Mouse (Mus musculus) midbrain, embryonic 11.5 days (tissue): Measurements from ENCODE around the gene Gjc3. TPM values are rescaled to one million over a fixed set of nuclear protein-coding genes. Genes with fewer than 3 reads are reported as not detected.

ENCODE experiments used
- ATAC-seq: fragments of 200-750 bp; cut with Nextera tagmentation; 2 replicates; pipeline ENCODE4 v1.8.0; 2017; ENCODE audit warnings: moderate TSS enrichment, moderate library complexity; ENCODE audit not compliant: low FRiP score
- DNase-seq: peaks from one replicate; pipeline ENCODE4 v3.0.0; 2015; ENCODE audit warnings: low spot score; ENCODE audit errors: missing footprints
- H3K27ac ChIP-seq: fragments of 300-500 bp; sonication (generic); 2 replicates; pipeline ENCODE4 v1.5.1; 2014; ENCODE audit warnings: low read depth, low read length
- H3K27me3 ChIP-seq: fragments of 300-500 bp; sonication (generic); 2 replicates; pipeline ENCODE4 v1.6.1; 2014; ENCODE audit warnings: mild to moderate bottlenecking, low read length, moderate library complexity, mixed read lengths; ENCODE audit not compliant: control insufficient read depth, insufficient read depth
- H3K36me3 ChIP-seq: fragments of 300-500 bp; sonication (generic); 2 replicates; pipeline ENCODE4 v1.6.1; 2014; ENCODE audit warnings: mild to moderate bottlenecking, low read length, moderate library complexity, mixed read lengths; ENCODE audit not compliant: control insufficient read depth, insufficient read depth
- H3K4me1 ChIP-seq: fragments of 300-500 bp; sonication (generic); 2 replicates; pipeline ENCODE4 v1.6.1; 2014; ENCODE audit warnings: low read length; ENCODE audit not compliant: control insufficient read depth, insufficient read depth
- H3K4me2 ChIP-seq: fragments of 300-500 bp; sonication (generic); 2 replicates; pipeline ENCODE4 v1.6.1; 2014; ENCODE audit warnings: mild to moderate bottlenecking, moderate library complexity
- H3K4me3 ChIP-seq: fragments of 300-500 bp; sonication (generic); 2 replicates; pipeline ENCODE4 v1.5.1; 2014; ENCODE audit warnings: low read depth, low read length
- H3K9ac ChIP-seq: fragments of 300-500 bp; sonication (generic); 2 replicates; pipeline ENCODE4 v1.6.1; 2014; ENCODE audit warnings: low read length
- H3K9me3 ChIP-seq: fragments of 300-500 bp; sonication (generic); 2 replicates; pipeline ENCODE4 v1.6.1; 2016; ENCODE audit warnings: low read length; ENCODE audit not compliant: control insufficient read depth
- WGBS: fragments of 180-500 bp; shearing (Covaris S2); extraction: QIAGEN DNeasy Blood & Tissue Kit; methylation state at CpG from one replicate; pipeline ENCODE4 v1.1.7; 2014; 5-methylcytosine and 5-hydroxymethylcytosine counted together
- polyA plus RNA-seq: library from polyadenylated mRNA; unstranded; fragments of >200 nt; fragmentation: Nextera tagmentation; extraction: Ambion mirVana; gene quantifications from 2 replicates; pipeline ENCODE4 v1.2.1, GENCODE M21; 2014

Gjc3 gene
- not detected in 2 replicates for polyA plus RNA-seq

DNA sequence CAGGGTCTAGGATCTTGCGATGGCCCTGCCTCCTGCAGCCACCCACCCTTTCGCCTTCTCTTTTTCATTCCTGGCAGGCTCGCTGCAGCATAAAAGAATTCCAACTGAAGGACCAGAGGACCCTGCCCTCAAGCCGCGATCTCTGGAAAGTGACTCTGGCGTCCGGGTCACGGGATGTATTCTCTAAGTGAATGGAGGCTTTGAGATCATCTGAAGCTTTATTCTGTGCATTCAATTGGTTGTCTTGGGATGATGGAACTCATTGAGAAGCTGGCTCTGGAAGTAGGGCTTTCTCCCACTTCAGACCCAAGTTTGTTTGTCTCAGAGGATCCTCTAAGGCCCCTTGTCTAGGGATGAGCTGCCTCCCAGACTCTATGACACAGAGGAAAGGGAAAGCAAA lies at the start of gene Gjc3:
Gjc3 (minus strand) TSS at position 154 of the 400 bp plus-strand sequence.
- no peak within 1 kb of the TSS for H3K27ac ChIP-seq
- no peaks in the 10 kb centered on the region for H3K9me3 ChIP-seq
- 69% methylated on average over 8 of the region's 8 CpGs for whole genome bisulfite sequencing
- no peak within 1 kb of the TSS for H3K9ac ChIP-seq
- no peaks in the 10 kb centered on the region for H3K4me1 ChIP-seq
- no peak within 1 kb of the TSS for H3K4me3 ChIP-seq
- H3K4me2 ChIP-seq = no peak within 1 kb of the TSS
- H3K36me3 ChIP-seq = no peaks in the 10 kb centered on the region
- no peak for ATAC-seq
- no peaks in the 10 kb centered on the region for H3K27me3 ChIP-seq
- DNase-seq = no peak

DNA sequence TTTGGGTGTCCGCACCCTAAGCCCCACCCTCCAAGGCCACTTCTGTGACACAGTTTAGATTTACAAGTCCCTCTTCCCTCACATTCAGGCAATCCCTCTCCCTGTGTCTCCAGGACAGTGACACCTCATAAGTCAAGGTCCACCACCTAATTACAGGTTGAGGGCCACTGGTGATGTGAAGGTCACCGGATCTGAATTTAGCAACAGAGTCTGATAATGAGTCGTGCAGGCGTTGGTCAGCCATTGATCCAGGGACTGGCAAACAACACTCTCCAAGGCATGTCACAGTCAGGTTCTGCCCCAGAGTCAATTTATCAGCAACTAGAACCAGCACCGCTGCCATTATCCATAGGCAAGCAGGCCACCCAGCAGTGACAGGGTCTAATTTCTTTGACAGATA lies 49.5 kb upstream of the Gjc3 start:
- no peaks in the 10 kb centered on the region for H3K27me3 ChIP-seq
- 92% methylated on average over 5 of the region's 5 CpGs for WGBS
- H3K9ac ChIP-seq = no peak overlapping the region
- H3K4me3 ChIP-seq = no peak overlapping the region
- no peaks in the 10 kb centered on the region for H3K9me3 ChIP-seq
- no peak for ATAC-seq
- no peaks in the 10 kb centered on the region for H3K4me1 ChIP-seq
- no peak overlapping the region for H3K4me2 ChIP-seq
- H3K27ac ChIP-seq = no peak overlapping the region
- H3K36me3 ChIP-seq = no peaks in the 10 kb centered on the region
- DNase-seq = no peak

DNA sequence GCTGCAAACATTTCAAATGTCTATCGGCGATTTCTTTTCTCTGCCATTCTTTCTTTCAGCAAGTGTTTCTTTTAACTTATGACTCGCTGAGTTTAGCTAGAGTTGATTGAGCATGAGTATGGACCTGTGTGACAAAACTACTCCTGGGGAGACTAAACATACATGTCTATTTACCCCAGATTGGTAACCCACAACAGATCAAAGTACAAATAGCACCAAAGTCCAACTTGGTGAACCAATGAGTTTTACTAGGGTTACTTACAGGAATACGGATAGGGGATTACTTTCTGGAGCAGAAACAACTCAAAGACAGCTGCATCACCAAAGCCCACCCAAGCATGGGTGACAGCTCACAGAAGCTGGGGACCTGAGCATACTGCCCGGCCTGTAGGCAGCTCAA lies 46.5 kb upstream of the Gjc3 start:
- no peak for DNase-seq
- ATAC-seq = no peak
- H3K36me3 ChIP-seq = no peaks in the 10 kb centered on the region

DNA sequence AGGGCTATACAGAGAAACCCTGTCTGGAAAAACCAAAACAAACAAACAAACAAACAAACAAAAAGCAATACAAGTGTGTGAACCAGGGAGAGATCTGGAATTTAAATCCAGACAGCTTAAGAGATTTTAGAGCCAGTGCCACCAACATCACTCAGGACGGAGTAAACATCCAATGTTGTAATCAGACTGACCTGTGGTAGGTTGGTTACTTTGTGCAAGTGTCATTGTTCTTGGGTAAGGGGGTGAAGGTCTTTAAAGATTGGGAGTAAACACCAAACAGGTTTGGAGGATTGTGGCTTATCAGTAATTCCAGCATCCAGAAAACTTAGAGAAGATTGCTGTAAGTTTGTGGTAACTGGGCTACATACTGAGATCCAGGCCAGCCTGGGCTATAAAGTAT lies 23.5 kb upstream of the Gjc3 start:
- 86% methylated on average over 1 of the region's 1 CpGs for WGBS
- Histone ChIP-seq H3K9ac (no peak overlapping the region), H3K36me3 (no peaks in the 10 kb centered on the region), H3K27ac (no peak overlapping the region), H3K4me1 (no peaks in the 10 kb centered on the region), H3K27me3 (no peaks in the 10 kb centered on the region), H3K9me3 (no peaks in the 10 kb centered on the region; the same call in 1 of the 2 replicates), H3K4me3 (no peak overlapping the region), H3K4me2 (no peak overlapping the region)
- no peak for ATAC-seq
- DNase-seq = no peak

More for the DNA sequence above, 46.5 kb upstream of the Gjc3 start:
- Histone ChIP-seq H3K4me2 (no peak overlapping the region), H3K27me3 (no peaks in the 10 kb centered on the region), H3K27ac (no peak overlapping the region), H3K4me3 (no peak overlapping the region), H3K9me3 (no peaks in the 10 kb centered on the region), H3K4me1 (no peaks in the 10 kb centered on the region), H3K9ac (no peak overlapping the region)
- WGBS = 89% methylated on average over 5 of the region's 5 CpGs

DNA sequence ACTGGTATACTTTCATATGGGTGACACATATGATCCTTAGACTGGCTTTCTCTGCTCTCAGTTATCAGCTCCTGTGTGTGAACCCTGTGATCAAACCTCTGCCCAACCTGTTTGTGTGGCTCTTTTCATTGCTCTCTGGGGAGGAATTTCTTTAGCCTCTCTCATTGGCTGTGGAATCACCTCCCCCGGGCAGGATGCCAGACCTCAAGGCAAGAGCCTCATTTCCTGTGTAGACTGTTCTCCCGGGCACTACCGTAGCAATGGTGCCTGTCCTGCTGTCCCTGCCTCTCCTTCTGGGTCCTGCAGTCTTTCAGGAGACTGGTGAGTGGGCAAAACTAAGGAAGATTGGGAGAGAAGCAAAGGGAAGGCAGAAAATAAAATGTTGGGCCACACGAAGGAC lies 18.4 kb upstream of the Gjc3 start, which contains the start of gene Azgp1:
Azgp1 (plus strand) TSS at position 221 of the 400 bp plus-strand sequence.
- DNase-seq (no peak), ATAC-seq (no peak)
- no peaks in the 10 kb centered on the region for H3K27me3 ChIP-seq
- H3K36me3 ChIP-seq = no peaks in the 10 kb centered on the region
- no peak within 1 kb of the TSS for H3K4me3 ChIP-seq
- H3K4me2 ChIP-seq = no peak within 1 kb of the TSS
- no peak within 1 kb of the TSS for H3K9ac ChIP-seq
- WGBS = 83% methylated on average over 4 of the region's 4 CpGs
- no peak within 1 kb of the TSS for H3K27ac ChIP-seq
- no peaks in the 10 kb centered on the region for H3K4me1 ChIP-seq
- H3K9me3 ChIP-seq = no peaks in the 10 kb centered on the region

DNA sequence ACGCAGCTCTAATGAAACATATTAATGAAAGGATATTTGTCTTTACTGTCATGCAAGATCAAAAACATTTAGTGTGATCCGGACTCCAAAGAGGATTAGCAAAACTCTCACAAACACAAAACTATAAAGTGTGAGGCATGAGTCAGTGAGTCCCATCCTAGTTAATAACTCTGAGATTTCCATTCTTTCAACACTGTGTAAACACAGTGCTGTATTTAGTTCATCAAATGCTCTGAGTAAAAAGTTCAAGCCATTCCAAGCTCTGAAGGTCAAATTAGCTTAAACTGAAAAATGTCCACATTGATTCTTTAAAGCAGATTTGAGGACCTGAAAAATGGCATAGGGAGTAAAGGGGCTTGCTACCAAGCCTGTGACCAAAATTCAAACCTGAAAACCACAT lies 16.2 kb upstream of the Gjc3 start:
- WGBS = 80% methylated on average over 2 of the region's 2 CpGs
- Histone ChIP-seq H3K4me2 (no peak overlapping the region), H3K9ac (no peak overlapping the region), H3K27ac (no peak overlapping the region), H3K4me1 (no peaks in the 10 kb centered on the region), H3K27me3 (no peaks in the 10 kb centered on the region), H3K36me3 (no peaks in the 10 kb centered on the region), H3K4me3 (no peak overlapping the region), H3K9me3 (no peaks in the 10 kb centered on the region)
- DNase-seq = no peak
- no peak for ATAC-seq

DNA sequence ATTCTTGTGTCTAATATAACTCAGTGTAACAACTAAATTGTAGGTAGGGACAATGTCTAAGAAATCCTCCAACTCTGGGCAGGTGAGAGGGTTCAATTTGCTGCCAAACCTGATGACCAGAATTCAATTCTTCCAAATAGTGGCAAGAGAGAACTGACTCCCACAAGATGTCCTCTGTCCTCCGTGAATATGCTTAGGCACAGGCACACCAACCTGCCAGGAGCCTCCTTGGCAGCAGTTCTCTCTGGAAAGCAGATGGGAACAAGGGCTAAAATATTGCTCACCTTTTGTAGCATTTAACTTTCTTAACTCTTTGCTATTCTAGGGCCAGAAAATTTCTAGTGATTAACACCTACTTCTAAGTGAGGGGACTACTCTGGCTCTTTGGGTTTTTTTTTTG lies 14.4 kb upstream of the Gjc3 start:
- Histone ChIP-seq H3K36me3 (no peaks in the 10 kb centered on the region), H3K27me3 (no peaks in the 10 kb centered on the region), H3K4me2 (no peak overlapping the region), H3K9ac (no peak overlapping the region), H3K4me1 (no peaks in the 10 kb centered on the region), H3K27ac (no peak overlapping the region), H3K4me3 (no peak overlapping the region), H3K9me3 (no peaks in the 10 kb centered on the region)
- WGBS = 44% methylated on average over 1 of the region's 1 CpGs
- ATAC-seq (no peak), DNase-seq (no peak)

DNA sequence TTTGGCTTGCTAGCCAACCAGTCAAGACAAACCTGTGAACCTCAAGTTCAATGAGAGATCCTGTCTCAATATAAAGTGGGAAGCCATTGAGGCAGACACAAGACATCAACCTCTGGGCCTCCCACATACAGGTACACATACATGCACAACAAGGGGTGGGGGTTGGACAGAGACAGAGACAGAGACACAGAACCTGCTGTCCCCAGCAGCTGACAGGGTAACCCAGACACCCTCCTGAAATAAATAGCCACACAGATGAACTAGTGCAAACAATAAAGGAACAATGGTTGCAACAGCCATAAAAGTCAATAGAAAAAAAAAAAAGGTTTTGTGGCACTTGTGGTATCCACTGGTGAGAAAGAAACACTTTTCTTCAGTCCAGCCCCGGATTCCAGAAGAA lies 12.5 kb upstream of the Gjc3 start:
- DNase-seq (no peak), ATAC-seq (no peak)
- H3K27ac ChIP-seq = no peak overlapping the region
- H3K9ac ChIP-seq = no peak overlapping the region
- no peaks in the 10 kb centered on the region for H3K4me1 ChIP-seq
- H3K4me2 ChIP-seq = no peak overlapping the region
- H3K4me3 ChIP-seq = no peak overlapping the region
- WGBS = 58% methylated on average over 1 of the region's 1 CpGs
- H3K36me3 ChIP-seq = no peaks in the 10 kb centered on the region
- H3K27me3 ChIP-seq = no peaks in the 10 kb centered on the region
- no peaks in the 10 kb centered on the region for H3K9me3 ChIP-seq

DNA sequence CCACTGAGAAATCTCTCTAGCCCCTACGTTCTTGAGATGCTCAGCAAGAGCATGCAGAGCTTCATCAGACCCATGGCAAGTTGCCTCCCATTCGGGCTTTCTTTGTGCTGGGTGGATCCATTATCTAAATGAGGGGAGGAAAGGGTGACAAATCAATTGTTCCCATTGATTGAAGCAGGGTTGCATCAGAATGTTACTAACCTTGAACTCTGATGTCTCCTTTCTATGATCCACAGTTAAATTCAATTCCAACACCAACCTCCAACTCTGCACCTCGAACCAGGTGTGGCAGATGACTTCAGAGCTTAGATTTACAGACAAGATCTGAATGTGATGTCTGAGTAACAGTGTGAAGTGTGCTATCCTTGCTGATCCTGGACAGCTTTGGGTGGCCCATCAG lies 11.8 kb upstream of the Gjc3 start:
- Histone ChIP-seq H3K27me3 (no peaks in the 10 kb centered on the region), H3K4me3 (no peak overlapping the region), H3K9me3 (no peaks in the 10 kb centered on the region), H3K4me2 (no peak overlapping the region), H3K27ac (no peak overlapping the region), H3K36me3 (no peaks in the 10 kb centered on the region), H3K4me1 (no peaks in the 10 kb centered on the region), H3K9ac (no peak overlapping the region)
- no peak for DNase-seq
- 58% methylated on average over 3 of the region's 3 CpGs for WGBS
- ATAC-seq = no peak

DNA sequence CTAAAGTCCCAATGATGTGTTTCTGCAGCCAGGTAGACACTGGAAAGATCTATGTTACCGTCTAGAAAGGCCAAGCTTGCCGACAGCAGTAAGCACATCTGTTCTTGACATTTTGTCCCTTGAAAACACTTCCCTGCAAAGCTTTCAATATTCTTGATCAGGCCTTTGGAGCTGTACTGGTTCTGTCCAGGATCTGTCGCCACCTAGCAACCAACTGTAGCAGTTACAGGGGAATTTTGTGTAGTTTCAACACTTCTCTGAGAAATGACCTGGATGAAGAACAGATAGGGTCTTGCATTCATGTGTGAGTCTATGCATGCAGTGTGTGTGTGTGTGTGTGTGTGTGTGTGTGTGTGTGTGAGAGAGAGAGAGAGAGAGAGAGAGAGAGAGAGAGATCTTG lies 10.8 kb upstream of the Gjc3 start:
- Histone ChIP-seq H3K9me3 (no peaks in the 10 kb centered on the region), H3K4me3 (no peak overlapping the region), H3K4me2 (no peak overlapping the region), H3K27me3 (no peaks in the 10 kb centered on the region), H3K27ac (no peak overlapping the region), H3K9ac (no peak overlapping the region), H3K36me3 (no peaks in the 10 kb centered on the region), H3K4me1 (no peaks in the 10 kb centered on the region)
- no peak for ATAC-seq
- DNase-seq = no peak
- WGBS = 64% methylated on average over 3 of the region's 3 CpGs
